Mouse (Mus musculus) spleen, adult 2 months (tissue): ENCODE measurements at regions not wholly inside any gene's neighbourhood (a gene's known extent, or its start where the extent isn't known, plus 50 kb on each side); places are given as distances from the start of the nearest gene placed in this dataset.

Experiments used
- CTCF ChIP-seq: fragments of 200-500 bp; IDR thresholded peaks from 2 replicates; pipeline ENCODE4 v1.5.1; 2011; ENCODE audit warnings: mild to moderate bottlenecking, inconsistent platforms; ENCODE audit not compliant: insufficient read depth, insufficient read length, insufficient replicate concordance; ENCODE audit errors: extremely low read depth
- POLR2A ChIP-seq: fragments of 200-500 bp; IDR thresholded peaks from 2 replicates; pipeline ENCODE4 v1.6.1; 2011; ENCODE audit warnings: low read depth, low read length, inconsistent platforms

DNA sequence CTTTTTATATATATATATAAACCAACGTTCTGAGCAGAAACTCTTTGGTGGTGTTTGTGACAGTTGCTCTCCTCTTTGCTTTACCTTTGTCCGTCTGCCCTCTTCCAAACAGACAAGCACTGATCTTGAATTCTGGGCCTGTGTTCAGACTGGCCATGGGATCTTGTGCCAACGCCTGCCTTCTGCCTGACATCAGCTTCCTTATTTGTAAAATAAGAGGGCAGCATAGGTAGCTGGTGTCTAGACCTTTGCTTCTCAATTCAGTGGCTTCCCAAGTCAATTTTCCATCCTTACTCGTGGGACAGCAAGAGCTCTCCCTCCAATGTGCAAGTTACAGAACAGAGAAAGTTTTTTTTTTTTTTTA is 596.3 kb downstream of the Bcl11a start:
- no peak for TF ChIP-seq CTCF
- no peak for TF ChIP-seq POLR2A
